Mouse (Mus musculus): ENCODE data around the gene 9330182L06Rik.

9330182L06Rik gene

GRCm38 (mm10) chr5:9364937-9365336 is 99.0 kb downstream of the 9330182L06Rik start:
- no peak for DNase-seq (ENCODE audit: low spot score)

- DNase-seq (ENCODE audit: low spot score) = no peak
These were observed 102.2 kb downstream of the 9330182L06Rik start for GRCm38 (mm10) chr5:9367920-9368692.

GRCm38 (mm10) chr5:9371127-9371526 is 105.2 kb downstream of the 9330182L06Rik start:
- DNase-seq (ENCODE audit: low spot score) = no peak

DNA sequence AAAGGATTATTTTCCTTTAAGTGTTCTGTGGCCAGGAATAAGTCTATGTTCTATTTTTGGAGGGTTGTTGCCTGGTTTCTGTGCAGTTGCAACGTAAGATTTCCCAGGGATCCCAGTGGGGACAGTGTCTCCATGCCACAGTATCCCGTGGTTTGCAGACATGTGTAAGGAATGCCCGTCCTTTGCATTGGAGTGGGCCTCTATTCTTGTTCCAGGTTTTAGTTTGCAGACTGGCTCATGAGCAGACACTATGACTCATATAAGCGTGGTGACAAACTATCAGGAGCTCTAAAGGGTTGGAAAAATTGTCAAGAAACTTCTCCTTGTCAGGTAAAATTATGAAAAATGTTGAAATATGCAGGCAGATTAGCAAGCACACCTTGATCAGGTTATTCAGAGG is 107.4 kb downstream of the 9330182L06Rik start:
- no peak for DNase-seq (ENCODE audit: low spot score)

GRCm38 (mm10) chr5:9389968-9390367 is 124.0 kb downstream of the 9330182L06Rik start:
- DNase-seq (ENCODE audit: low spot score) = no peak

- no peak for DNase-seq (ENCODE audit: low spot score)
These were observed 126.0 kb downstream of the 9330182L06Rik start for GRCm38 (mm10) chr5:9391858-9392393.

DNA sequence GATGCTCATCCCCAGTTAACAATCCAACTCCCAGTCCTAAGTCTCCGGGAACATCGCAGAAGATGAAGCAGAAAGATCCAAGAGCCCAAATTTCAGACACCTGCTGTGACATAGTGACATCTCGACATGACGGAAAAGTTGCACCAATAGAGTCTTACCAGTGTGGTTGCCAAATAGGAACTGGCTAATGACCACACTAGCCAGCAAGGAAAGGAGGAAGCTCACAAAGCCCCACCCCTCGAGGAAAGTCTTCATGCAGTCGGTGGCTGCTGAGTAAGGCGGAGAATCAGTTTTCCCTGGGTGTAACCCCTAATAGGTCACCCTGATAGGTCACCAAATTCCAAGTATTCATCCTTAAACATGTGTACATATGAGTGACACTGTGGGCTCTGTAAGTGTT is 151.2 kb downstream of the 9330182L06Rik start:
- DNase-seq (ENCODE audit: low spot score) = no peak

GRCm38 (mm10) chr5:9417802-9418201 is 151.9 kb downstream of the 9330182L06Rik start:
- no peak for DNase-seq (ENCODE audit: low spot score)

- no peak for DNase-seq (ENCODE audit: low spot score)
These were observed 154.0 kb downstream of the 9330182L06Rik start for GRCm38 (mm10) chr5:9419964-9420363.

DNA sequence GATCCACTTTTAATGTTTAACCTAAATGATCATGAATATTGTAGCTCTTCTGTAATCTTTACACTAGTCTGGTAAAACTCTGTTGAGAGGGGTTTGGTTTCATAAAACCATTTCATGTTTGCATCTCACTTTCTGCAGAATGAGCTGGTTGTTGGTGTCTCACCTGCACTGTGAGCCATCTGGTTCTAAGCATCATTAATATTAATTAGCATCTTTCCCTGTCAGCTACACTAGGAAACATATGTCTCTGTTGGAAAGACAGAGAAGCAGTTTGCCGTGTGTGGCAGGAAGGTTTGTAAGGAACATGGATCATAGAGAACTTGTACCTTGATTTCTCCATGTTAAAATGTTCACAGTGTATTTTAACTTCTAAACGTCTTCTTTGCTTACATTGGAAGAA is 158.5 kb downstream of the 9330182L06Rik start:
- DNase-seq (ENCODE audit: low spot score) = no peak

DNA sequence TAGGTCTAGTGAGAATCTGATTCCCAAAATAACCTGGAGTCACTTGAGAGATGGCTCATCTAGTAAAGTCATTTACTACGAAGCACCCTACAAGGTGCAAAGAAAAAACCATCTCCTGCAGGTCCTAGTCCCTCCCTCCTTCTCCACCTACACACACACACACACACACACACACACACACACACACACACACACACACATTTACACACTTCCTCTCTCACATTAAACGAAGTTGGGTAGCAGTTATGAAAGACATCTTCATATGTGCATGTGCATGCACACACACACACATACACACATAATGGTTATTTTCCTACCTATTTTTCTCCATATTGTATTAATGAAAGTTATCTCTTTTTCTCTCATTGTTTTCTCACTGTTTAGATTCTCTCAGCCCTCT is 161.2 kb downstream of the 9330182L06Rik start:
- no peak for DNase-seq (ENCODE audit: low spot score)

DNA sequence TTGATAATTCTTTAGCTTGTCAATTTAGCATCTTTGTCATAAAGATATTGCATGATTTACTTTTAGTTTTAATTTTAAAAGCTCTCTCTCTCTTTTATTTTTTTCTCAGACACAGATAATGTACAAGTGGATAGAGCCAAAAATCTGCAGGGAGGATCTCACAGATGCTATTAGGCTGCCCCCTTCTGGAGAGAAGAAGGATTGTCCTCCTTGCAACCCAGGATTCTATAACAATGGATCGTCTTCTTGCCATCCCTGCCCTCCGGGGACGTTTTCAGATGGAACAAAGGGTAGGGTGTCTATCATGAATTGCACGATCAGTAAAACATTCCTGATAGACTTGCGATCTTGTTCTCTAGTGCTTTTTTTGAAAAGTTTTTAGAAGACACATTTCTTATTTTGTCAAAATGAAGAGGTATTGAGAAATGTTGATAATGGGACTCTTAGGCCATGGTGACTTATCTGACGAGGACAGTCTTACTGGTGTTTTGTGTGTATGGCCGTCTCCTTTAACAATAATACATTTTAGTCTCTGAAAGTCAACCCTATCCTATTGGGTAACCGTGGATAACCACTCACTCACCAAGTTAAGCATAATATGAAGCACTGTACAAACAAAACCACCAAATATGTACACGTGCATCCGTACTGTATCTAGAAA is 161.8 kb downstream of the 9330182L06Rik start:
- peak; percentile 6 for DNase-seq (ENCODE audit: low spot score)

DNA sequence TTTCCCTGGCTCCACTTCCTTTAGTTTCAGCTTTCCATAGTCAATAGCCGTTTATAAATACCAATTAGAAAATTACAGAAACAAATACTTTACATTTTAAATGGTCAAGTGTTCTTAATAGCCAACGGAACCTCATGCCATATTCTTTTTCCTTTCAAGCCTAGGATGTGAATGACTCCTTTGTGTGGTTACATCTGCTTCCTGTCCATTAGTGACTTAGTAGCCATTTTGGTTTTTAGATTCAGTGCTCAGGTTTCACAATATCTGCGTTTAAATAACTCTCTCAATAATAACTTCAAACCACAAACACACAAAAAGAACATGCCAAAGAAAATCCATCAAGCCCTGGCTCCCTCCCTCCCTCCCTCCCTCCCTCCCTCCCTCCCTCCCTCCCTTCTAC is 162.8 kb downstream of the 9330182L06Rik start:
- no peak for DNase-seq (ENCODE audit: low spot score)

DNA sequence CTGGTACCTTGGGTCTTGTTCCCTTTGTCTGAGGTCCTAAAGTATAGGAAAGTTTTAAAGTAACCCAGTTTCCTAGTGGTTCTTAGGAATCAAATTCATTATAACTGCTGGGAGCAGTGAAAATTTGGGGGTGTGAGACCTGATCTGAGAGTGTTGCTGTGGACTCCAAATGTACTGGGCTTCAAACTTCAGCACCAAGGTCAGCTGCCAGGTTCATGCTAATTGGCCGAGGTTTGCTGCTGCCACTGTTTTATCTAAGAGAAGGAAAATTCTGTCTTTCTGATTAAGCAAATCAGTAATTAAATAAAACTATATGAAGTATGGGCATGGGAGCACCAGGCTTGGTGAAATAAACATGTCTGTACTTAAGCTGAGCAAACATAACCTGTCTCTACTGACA is 180.2 kb downstream of the 9330182L06Rik start:
- DNase-seq (ENCODE audit: low spot score) = no peak

- no peak for DNase-seq (ENCODE audit: low spot score)
These were observed 183.0 kb downstream of the 9330182L06Rik start for GRCm38 (mm10) chr5:9448931-9449330.

DNA sequence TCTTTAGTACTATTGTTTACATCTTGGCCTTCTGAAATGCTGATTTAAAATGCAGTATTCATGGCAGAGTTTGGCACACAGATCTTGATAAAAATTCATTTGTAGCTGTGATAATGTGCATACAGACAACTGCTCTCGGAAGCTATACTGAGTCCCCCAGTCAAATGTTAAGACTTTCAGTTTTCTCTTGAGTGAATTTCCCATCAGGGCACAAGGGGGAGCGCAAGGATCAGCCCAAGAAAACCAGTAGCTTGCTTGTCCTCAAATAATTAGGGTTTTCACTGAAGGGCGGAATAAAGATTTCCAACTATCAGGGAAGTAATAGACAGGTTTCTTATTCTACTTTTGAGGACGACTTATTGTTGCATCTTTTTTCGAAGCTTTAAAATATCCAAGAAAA is 183.7 kb downstream of the 9330182L06Rik start:
- no peak for DNase-seq (ENCODE audit: low spot score)

- no peak for DNase-seq (ENCODE audit: low spot score)
These were observed 187.4 kb downstream of the 9330182L06Rik start for GRCm38 (mm10) chr5:9453298-9453697.

DNA sequence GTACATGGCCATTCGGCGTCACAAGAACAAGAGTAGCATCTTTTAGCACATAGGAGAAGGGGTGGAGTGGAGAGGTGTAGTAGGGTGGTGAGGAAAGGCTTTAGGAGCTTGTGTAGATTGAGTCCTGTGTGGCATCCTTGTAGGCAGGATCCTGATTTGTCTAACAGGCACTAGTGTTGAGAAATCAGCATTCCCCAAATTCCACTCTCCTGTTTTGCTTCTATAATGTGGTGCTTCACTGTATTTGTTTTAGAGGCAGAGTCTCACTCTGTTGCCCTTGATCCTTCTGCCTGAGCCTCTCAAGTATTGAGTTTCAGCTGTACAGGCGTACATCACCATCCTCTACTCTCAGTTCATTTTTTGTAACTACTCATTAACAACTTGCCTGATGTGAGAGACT is 211.7 kb downstream of the 9330182L06Rik start:
- no peak for DNase-seq (ENCODE audit: low spot score)

DNA sequence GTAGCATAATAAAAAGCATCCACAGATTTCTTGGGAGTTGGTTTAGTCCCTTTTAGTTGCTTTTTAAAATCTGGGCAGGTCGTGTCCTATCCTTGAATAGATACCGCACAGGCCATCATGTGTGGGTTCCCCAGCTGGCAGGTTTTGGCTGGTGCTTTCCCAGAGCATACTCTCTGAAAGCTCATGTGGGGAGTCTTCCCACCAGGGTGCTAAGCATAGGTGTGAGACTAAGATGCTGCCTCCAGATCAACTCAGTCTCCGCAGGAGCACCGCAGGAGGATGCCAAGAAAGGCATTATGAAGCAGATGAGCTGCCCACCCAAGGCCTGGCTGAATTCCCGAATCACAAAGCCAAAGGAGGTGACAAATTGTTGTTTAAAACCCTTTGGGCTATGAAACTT is 229.5 kb downstream of the 9330182L06Rik start:
- DNase-seq (ENCODE audit: low spot score) = no peak

GRCm38 (mm10) chr5:9497235-9497634 is 231.3 kb downstream of the 9330182L06Rik start:
- no peak for DNase-seq (ENCODE audit: low spot score)

DNA sequence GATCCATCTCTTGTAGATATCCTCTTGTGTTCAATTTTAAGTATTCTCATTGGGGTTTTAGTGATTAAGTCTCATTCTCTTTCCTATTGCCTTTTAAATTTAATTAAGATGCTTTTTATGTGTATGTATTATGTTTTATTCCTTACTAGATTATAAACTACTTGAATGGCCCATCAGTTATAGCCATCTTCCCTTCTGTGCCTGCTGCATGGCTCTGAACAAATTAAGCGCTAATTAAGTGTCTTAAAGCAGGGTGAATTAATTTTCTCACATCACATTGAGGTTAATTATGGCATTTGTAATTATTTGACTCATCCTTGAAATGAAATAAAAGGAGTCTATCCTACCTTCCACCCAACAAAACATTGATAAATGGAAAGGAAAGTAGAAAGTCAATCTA is 245.1 kb downstream of the 9330182L06Rik start:
- no peak for DNase-seq (ENCODE audit: low spot score)

DNA sequence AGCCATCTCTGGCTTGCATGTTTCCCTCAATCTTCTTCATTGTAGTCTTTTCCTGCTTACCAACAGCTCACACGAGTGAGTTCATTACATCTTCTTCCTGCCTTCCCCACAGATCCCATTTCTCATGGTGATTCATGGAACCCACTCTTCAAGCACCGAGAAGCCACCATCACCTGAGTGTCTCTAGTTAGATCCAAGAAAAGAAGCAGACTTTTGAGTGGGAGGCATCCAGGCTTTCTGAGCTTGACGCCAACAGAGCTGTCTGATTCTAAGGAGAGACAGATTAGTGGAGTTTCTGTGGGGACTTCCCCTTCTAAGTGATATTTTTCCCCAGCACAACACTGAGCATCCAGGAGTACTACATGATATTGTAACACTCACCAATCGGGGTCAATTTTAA is 259.6 kb downstream of the 9330182L06Rik start:
- DNase-seq (ENCODE audit: low spot score) = no peak
